Mouse (Mus musculus) embryonic facial prominence, embryonic 13.5 days (tissue): ENCODE data around the gene Serf2. TPM values are rescaled to one million over a fixed set of nuclear protein-coding genes. Genes with fewer than 3 reads are reported as not detected.
"Not testable (repeated sequence)": the region's sequence is repeated elsewhere in the genome, so short reads cannot be mapped to it uniquely, and the experiment has no call there.

Experiments used
- ATAC-seq: fragments of 200-750 bp; cut with Nextera tagmentation; 2 replicates; pipeline ENCODE4 v1.8.0; 2017; ENCODE audit warnings: low read depth; ENCODE audit not compliant: insufficient number of reproducible peaks, insufficient read depth, low FRiP score, low TSS enrichment
- H3K27ac ChIP-seq: fragments of 300-500 bp; sonication (generic); 2 replicates; pipeline ENCODE4 v1.5.1; 2015; ENCODE audit warnings: moderate library complexity, mild to moderate bottlenecking, inconsistent platforms
- H3K27me3 ChIP-seq: fragments of 300-500 bp; sonication (generic); 2 replicates; pipeline ENCODE4 v1.6.1; 2015; ENCODE audit warnings: mild to moderate bottlenecking, inconsistent platforms
- H3K36me3 ChIP-seq: fragments of 300-500 bp; sonication (generic); 2 replicates; pipeline ENCODE4 v1.6.1; 2015; ENCODE audit warnings: mild to moderate bottlenecking, inconsistent platforms
- H3K4me1 ChIP-seq: fragments of 300-500 bp; sonication (generic); 2 replicates; pipeline ENCODE4 v1.6.1; 2015; ENCODE audit warnings: inconsistent platforms
- H3K4me2 ChIP-seq: fragments of 300-500 bp; sonication (generic); 2 replicates; pipeline ENCODE4 v1.6.1; 2015; ENCODE audit warnings: moderate library complexity, mild to moderate bottlenecking, inconsistent platforms
- H3K4me3 ChIP-seq: fragments of 300-500 bp; sonication (generic); 2 replicates; pipeline ENCODE4 v1.5.1; 2015; ENCODE audit warnings: mild to moderate bottlenecking, inconsistent platforms
- H3K9ac ChIP-seq: fragments of 300-500 bp; sonication (generic); 2 replicates; pipeline ENCODE4 v1.6.1; 2015; ENCODE audit warnings: mild to moderate bottlenecking, inconsistent platforms
- H3K9me3 ChIP-seq: fragments of 300-500 bp; sonication (generic); 2 replicates; pipeline ENCODE4 v1.6.1; 2016; ENCODE audit warnings: inconsistent platforms
- WGBS: fragments of 180-500 bp; shearing (Covaris S2); methylation state at CpG from one replicate; pipeline ENCODE4 v1.1.7; 2015; ENCODE audit warnings: mixed read lengths; 5-methylcytosine and 5-hydroxymethylcytosine counted together
- polyA plus RNA-seq: library from polyadenylated mRNA; unstranded; fragments of >200 nt; fragmentation: Nextera tagmentation; extraction: Ambion mirVana; gene quantifications from 2 replicates; pipeline ENCODE4 v1.2.1, GENCODE M21; 2015

Serf2 gene
- polyA plus RNA-seq, 1 experiment from 2014 or later = 552 TPM

- ATAC-seq = no peak
- H3K4me3 ChIP-seq = peak overlapping the region; percentile 64
- peak overlapping the region; percentile 74 for H3K9ac ChIP-seq
- H3K27me3 ChIP-seq = no peaks in the 10 kb centered on the region
- H3K9me3 ChIP-seq = no peaks in the 10 kb centered on the region
- H3K4me2 ChIP-seq = peak overlapping the region; percentile 75
- H3K4me1 ChIP-seq = no peaks in the 10 kb centered on the region
- 31% methylated on average over 8 of the region's 8 CpGs for WGBS
- peak overlapping the region; percentile 5; the same call in 1 of the 2 replicates for H3K27ac ChIP-seq
- peaks cover 10% of the 10 kb centered on the region; the same call in 1 of the 2 replicates for H3K36me3 ChIP-seq
These were observed 25.2 kb downstream of the Serf2 start for GRCm38 (mm10) chr2:121474180-121474535.

GRCm38 (mm10) chr2:121475306-121475705 is 26.3 kb downstream of the Serf2 start:
- H3K4me2 ChIP-seq, H3K36me3 ChIP-seq, H3K27me3 ChIP-seq, H3K9me3 ChIP-seq, H3K4me1 ChIP-seq, H3K27ac ChIP-seq, H3K9ac ChIP-seq, ATAC-seq, H3K4me3 ChIP-seq: not testable (repeated sequence)
- 95% methylated on average over 2 of the region's 2 CpGs for WGBS

- H3K27me3 ChIP-seq = no peaks in the 10 kb centered on the region
- no peaks in the 10 kb centered on the region for H3K4me1 ChIP-seq
- H3K36me3 ChIP-seq = no peaks in the 10 kb centered on the region
- H3K4me2 ChIP-seq = no peak overlapping the region
- no peak overlapping the region for H3K4me3 ChIP-seq
- no peak overlapping the region for H3K27ac ChIP-seq
- WGBS = 92% methylated on average over 3 of the region's 3 CpGs
- ATAC-seq = no peak
- H3K9ac ChIP-seq = no peak overlapping the region
- H3K9me3 ChIP-seq = no peaks in the 10 kb centered on the region
These were observed 28.7 kb downstream of the Serf2 start for GRCm38 (mm10) chr2:121477491-121478266.

GRCm38 (mm10) chr2:121480498-121480897 is 31.5 kb downstream of the Serf2 start:
- no peak overlapping the region for H3K4me3 ChIP-seq
- H3K4me1 ChIP-seq = no peaks in the 10 kb centered on the region
- H3K36me3 ChIP-seq = no peaks in the 10 kb centered on the region
- no peak overlapping the region for H3K4me2 ChIP-seq
- H3K9me3 ChIP-seq = no peaks in the 10 kb centered on the region
- WGBS = 55% methylated on average over 3 of the region's 3 CpGs
- no peak overlapping the region for H3K9ac ChIP-seq
- no peak for ATAC-seq
- H3K27ac ChIP-seq = no peak overlapping the region
- H3K27me3 ChIP-seq = no peaks in the 10 kb centered on the region

- WGBS = 84% methylated on average over 13 of the region's 13 CpGs
These were observed 31.9 kb downstream of the Serf2 start for GRCm38 (mm10) chr2:121480916-121481315.

GRCm38 (mm10) chr2:121483576-121483975 is 34.6 kb downstream of the Serf2 start:
- Histone ChIP-seq H3K4me3 (no peak overlapping the region), H3K36me3 (no peaks in the 10 kb centered on the region), H3K4me2 (no peak overlapping the region), H3K9me3 (no peaks in the 10 kb centered on the region), H3K27ac (no peak overlapping the region), H3K4me1 (no peaks in the 10 kb centered on the region), H3K9ac (no peak overlapping the region), H3K27me3 (no peaks in the 10 kb centered on the region)
- WGBS = 71% methylated on average over 8 of the region's 8 CpGs
- no peak for ATAC-seq

More at GRCm38 (mm10) chr2:121480916-121481315, 31.9 kb downstream of the Serf2 start:
- not testable (repeated sequence) for H3K4me1 ChIP-seq, H3K9ac ChIP-seq, H3K4me3 ChIP-seq, H3K27me3 ChIP-seq, H3K27ac ChIP-seq, H3K9me3 ChIP-seq, H3K36me3 ChIP-seq, H3K4me2 ChIP-seq
- peak; percentile 32; the same call in 1 of the 2 replicates for ATAC-seq

GRCm38 (mm10) chr2:121484403-121484802 is 35.4 kb downstream of the Serf2 start:
- not testable (repeated sequence) for H3K4me2 ChIP-seq, H3K4me1 ChIP-seq, ATAC-seq, H3K27me3 ChIP-seq, H3K36me3 ChIP-seq, H3K9me3 ChIP-seq, H3K27ac ChIP-seq, H3K9ac ChIP-seq, H3K4me3 ChIP-seq
- WGBS = 72% methylated on average over 2 of the region's 2 CpGs

- not testable (repeated sequence) for H3K27ac ChIP-seq, H3K4me3 ChIP-seq, H3K27me3 ChIP-seq, H3K4me2 ChIP-seq, H3K36me3 ChIP-seq, ATAC-seq, H3K9me3 ChIP-seq, H3K9ac ChIP-seq, H3K4me1 ChIP-seq
- WGBS = 90% methylated on average over 2 of the region's 6 CpGs
These were observed 52.6 kb downstream of the Serf2 start for GRCm38 (mm10) chr2:121501550-121501949.

GRCm38 (mm10) chr2:121505942-121506882 is 57.2 kb downstream of the Serf2 start, which contains the start of the genes Mfap1a and Wdr76:
Gene Mfap1a, minus strand, starts transcription at chr2:121506665.
Gene Wdr76, plus strand, starts transcription at chr2:121506723.
- not testable (repeated sequence) for H3K27me3 ChIP-seq, H3K9me3 ChIP-seq, H3K36me3 ChIP-seq, H3K27ac ChIP-seq
- Histone ChIP-seq H3K4me3 (peak within 1 kb of the TSS; percentile 61), H3K4me2 (peak within 1 kb of the TSS; percentile 75), H3K4me1 (peaks cover 18% of the 10 kb centered on the region), H3K9ac (peak within 1 kb of the TSS; percentile 76)
- peak; percentile 87 for ATAC-seq
- 5% methylated on average over 42 of the region's 42 CpGs for WGBS

- peaks cover 18% of the 10 kb centered on the region for H3K4me1 ChIP-seq
- H3K4me2 ChIP-seq = peak overlapping the region; percentile 75
- no peak for ATAC-seq
- no peak overlapping the region for H3K27ac ChIP-seq
- H3K9me3 ChIP-seq = no peaks in the 10 kb centered on the region
- H3K27me3 ChIP-seq = no peaks in the 10 kb centered on the region
- H3K36me3 ChIP-seq = peaks cover 15% of the 10 kb centered on the region
- H3K4me3 ChIP-seq = peak overlapping the region; percentile 61
- H3K9ac ChIP-seq = peak overlapping the region; percentile 76
- 28% methylated on average over 12 of the region's 12 CpGs for WGBS
These were observed 58.4 kb downstream of the Serf2 start for GRCm38 (mm10) chr2:121507173-121507950.
